8 mouse cellular contexts compared by ENCODE assay signal in the genomic region with DNA sequence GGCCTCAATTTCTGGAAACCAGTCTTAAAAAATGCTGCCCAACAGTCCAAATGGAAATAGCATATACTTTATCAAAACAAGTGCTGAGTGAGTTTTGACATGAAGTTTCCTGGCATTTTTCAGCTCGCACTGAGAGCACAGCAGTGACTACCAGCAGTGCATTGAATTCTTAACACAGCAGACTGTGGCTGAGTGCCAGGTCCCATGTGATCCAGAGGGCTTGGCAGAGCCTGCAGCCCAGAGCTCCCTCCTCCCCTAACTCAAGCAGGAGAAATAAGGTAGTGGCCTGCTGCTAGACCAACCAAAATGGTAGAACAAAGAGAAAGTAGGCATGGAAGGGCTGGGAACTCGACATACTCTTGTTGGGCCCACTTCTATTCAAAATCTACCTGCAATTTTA.
A peak's percentile ranks its signal among the peaks of the same experiment; 100 is the strongest.
DNase-seq lines count a peak whose midpoint lies in the region; ATAC-seq lines count a peak whose summit lies in the region.

No protein-coding gene starts in this region.

- no peak overlapping the region for H3K4me3 ChIP-seq in neural tube, embryonic 14.5 days (ENCODE audit: low read depth, low read length)
- no peak overlapping the region for H3K4me3 ChIP-seq in embryonic facial prominence, embryonic 13.5 days
- no peak overlapping the region for H3K4me3 ChIP-seq in heart, embryonic 12.5 days

- ATAC-seq in neural tube, embryonic 14.5 days (ENCODE audit: low read depth): peak; percentile 65; the same call in 1 of the 2 replicates
- ATAC-seq in embryonic facial prominence, embryonic 13.5 days (ENCODE audit: insufficient number of reproducible peaks, insufficient read depth, low FRiP score, low TSS enrichment, low read depth): peak; percentile 62; the same call in 1 of the 2 replicates
- ATAC-seq in heart, embryonic 12.5 days (ENCODE audit: insufficient number of reproducible peaks, low FRiP score): peak; percentile 90
- no peak for ATAC-seq in granulocyte monocyte progenitor cell, adult 5-6 weeks (replicated peaks; ENCODE audit: poor library complexity, severe bottlenecking)

- no peak overlapping the region for H3K9ac ChIP-seq in neural tube, embryonic 14.5 days (replicated peaks; ENCODE audit: low read depth, low read length)
- no peak overlapping the region for H3K9ac ChIP-seq in embryonic facial prominence, embryonic 13.5 days
- H3K9ac ChIP-seq in heart, embryonic 12.5 days: no peak overlapping the region

- no peak overlapping the region for H3K4me2 ChIP-seq in neural tube, embryonic 14.5 days (ENCODE audit: low read depth, low read length)
- H3K4me2 ChIP-seq in embryonic facial prominence, embryonic 13.5 days: no peak overlapping the region
- no peak overlapping the region for H3K4me2 ChIP-seq in heart, embryonic 12.5 days

- H3K4me1 ChIP-seq in neural tube, embryonic 14.5 days (ENCODE audit: control insufficient read depth, insufficient read depth, low read length): no peaks in the 10 kb centered on the region
- H3K4me1 ChIP-seq in embryonic facial prominence, embryonic 13.5 days: peaks cover 45% of the 10 kb centered on the region
- H3K4me1 ChIP-seq in heart, embryonic 12.5 days (replicated peaks): peaks cover 18% of the 10 kb centered on the region

- H3K36me3 ChIP-seq in neural tube, embryonic 14.5 days (ENCODE audit: control insufficient read depth, insufficient read depth, low read length): no peaks in the 10 kb centered on the region
- H3K36me3 ChIP-seq in embryonic facial prominence, embryonic 13.5 days: peaks cover 18% of the 10 kb centered on the region
- H3K36me3 ChIP-seq in heart, embryonic 12.5 days: peaks cover 22% of the 10 kb centered on the region

- H3K27ac ChIP-seq in neural tube, embryonic 14.5 days (ENCODE audit: low read depth, low read length): no peak overlapping the region
- peak overlapping the region; percentile 55 for H3K27ac ChIP-seq in embryonic facial prominence, embryonic 13.5 days
- H3K27ac ChIP-seq in heart, embryonic 12.5 days (ENCODE audit: poor library complexity, severe bottlenecking): peak overlapping the region; percentile 64

- no peaks in the 10 kb centered on the region for H3K27me3 ChIP-seq in neural tube, embryonic 14.5 days (ENCODE audit: control insufficient read depth, insufficient read depth, low read length)
- H3K27me3 ChIP-seq in embryonic facial prominence, embryonic 13.5 days: 0 out of 2 replicates have a peak, but pooled peaks cover 3% of the 10 kb centered on the region
- H3K27me3 ChIP-seq in heart, embryonic 12.5 days (replicated peaks): no peaks in the 10 kb centered on the region

- no peak for DNase-seq in neural tube, embryonic 10.5 days (ENCODE audit: extremely low spot score, low spot score)
- DNase-seq in layer of hippocampus, postnatal 25 days (ENCODE audit: extremely low spot score in 1 of 2, low spot score in 1 of 2): peak; percentile 18 to 65
- peak; percentile 33 for DNase-seq in ovary, postnatal 10 days (ENCODE audit: low spot score)
- no peak for DNase-seq in thymus, postnatal 36 days

- peaks cover 5% of the 10 kb centered on the region; the same call in 1 of the 2 replicates for H3K9me3 ChIP-seq in neural tube, embryonic 14.5 days (ENCODE audit: control insufficient read depth, low read length)
- no peaks in the 10 kb centered on the region for H3K9me3 ChIP-seq in embryonic facial prominence, embryonic 13.5 days
- H3K9me3 ChIP-seq in heart, embryonic 12.5 days (replicated peaks): 0 out of 2 replicates have a peak, but pooled peaks cover 4% of the 10 kb centered on the region

- 63% methylated on average over 2 of the region's 2 CpGs for WGBS in neural tube, embryonic 14.5 days
- WGBS in embryonic facial prominence, embryonic 13.5 days: 64% methylated on average over 2 of the region's 2 CpGs
- 46% methylated on average over 2 of the region's 2 CpGs for WGBS in heart, embryonic 12.5 days

Comparison
In these comparisons a context has a peak if more than half of its experiments do, and no peak if none do; other contexts are left out.
1. DNase-seq: peak in layer of hippocampus, postnatal 25 days (2 of 2) and ovary, postnatal 10 days (single experiment); none in neural tube, embryonic 10.5 days (single experiment) and thymus, postnatal 36 days (0 of 2).